Mouse (Mus musculus) heart, postnatal 0 days (tissue): ENCODE data around the gene Mphosph6.

Experiments
- CTCF ChIP-seq: IDR thresholded peaks from 2 replicates; pipeline ENCODE4 v1.5.1; 2016; ENCODE audit warnings: antibody characterized with exemption, control low read depth, low read depth
- EP300 ChIP-seq: IDR thresholded peaks from 2 replicates; pipeline ENCODE4 v1.6.1; 2016; ENCODE audit warnings: antibody characterized with exemption, low read depth

GRCm38 (mm10) chr8:117794581-117794980 lies 7.2 kb downstream of the Mphosph6 start:
- TF ChIP-seq CTCF (no peak), EP300 (no peak)
